Mouse (Mus musculus): Measurements from ENCODE around the gene Vsig10.

- no peak for TF ChIP-seq CTCF (IDR thresholded peaks at IDR 0.05; ENCODE audit: low read depth, low read length)
- no peak for TF ChIP-seq POLR2AphosphoS5 (IDR thresholded peaks at IDR 0.05; ENCODE audit: insufficient replicate concordance, low read depth, low read length)
Observed at GRCm38 (mm10) chr5:117284682-117285081, 34.2 kb upstream of the Vsig10 start.

Measured in G1E (cell line).